Comparison of ENCODE assay signal across 8 mouse cellular contexts in genomic region chr7:95738725-95739245, GRCm38 (mm10).
"Had no signal": no experiment of that assay in that cellular context is flagged by ENCODE, and none has a peak within 500 bp of the region (broad histone marks: within the 10 kb centered on the region; RNA-seq: fewer than 3 reads in every experiment).

No protein-coding gene starts in this region.

- DNase-seq: kidney, postnatal 25 days; layer of hippocampus, postnatal 36 days; liver, postnatal 0 days; lung, embryonic 14.5 days; thymus, adult 18-20 months; thymus, postnatal 4 days had no signal

- ATAC-seq: liver, postnatal 0 days; lung, postnatal 0 days; midbrain, embryonic 15.5 days had no signal
